Mouse (Mus musculus) megakaryocyte, embryonic 14.5 days (primary cell): ENCODE measurements around the gene Iqsec2.

Source experiments
- FLI1 ChIP-seq: IDR thresholded peaks from 2 replicates; pipeline ENCODE4 v1.6.1; 2012; ENCODE audit warnings: low read length, inconsistent platforms, mixed read lengths
- GATA1 ChIP-seq: IDR thresholded peaks from 3 replicates; pipeline ENCODE4 v1.6.1; 2012; ENCODE audit warnings: mixed read lengths, low read length, inconsistent platforms, borderline replicate concordance

DNA sequence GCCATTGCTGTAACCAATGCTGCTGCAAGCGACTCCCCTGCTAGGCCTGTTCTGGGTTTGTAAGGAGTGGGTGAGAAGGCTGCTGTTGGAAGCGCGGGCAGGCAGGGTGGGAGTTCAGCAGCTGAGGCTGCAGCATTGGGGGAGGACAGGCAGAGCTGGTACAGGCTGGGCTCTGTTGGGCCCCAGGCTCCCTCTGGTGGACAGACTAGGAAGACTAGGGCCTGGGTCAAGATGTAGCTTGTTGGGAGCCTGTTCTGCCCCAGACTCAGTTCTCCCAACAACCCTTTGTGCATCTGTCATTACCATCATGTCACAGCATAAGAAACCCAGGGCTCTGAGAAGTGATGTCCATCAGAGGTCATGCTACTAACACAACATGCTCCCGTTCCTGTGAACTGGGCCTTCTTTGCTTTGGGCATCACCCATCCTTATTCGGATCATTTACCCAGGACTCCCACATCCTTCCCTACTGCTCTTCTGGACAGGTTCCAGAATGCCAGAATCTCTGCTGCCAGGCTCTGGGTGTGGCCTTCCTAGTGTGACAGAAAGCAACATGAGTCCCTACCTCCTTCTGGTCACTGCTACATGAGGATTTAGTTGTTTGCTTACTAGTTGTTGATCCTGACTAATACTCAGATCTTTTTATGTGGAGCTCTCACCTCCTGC is 3.5 kb downstream of the Iqsec2 start:
- no peak for TF ChIP-seq GATA1
- no peak for TF ChIP-seq FLI1
